Mouse (Mus musculus) MEL (cell line): ENCODE measurements around the gene Klhl42.

Experiments used
- CHD2 ChIP-seq: IDR thresholded peaks from 2 replicates; pipeline ENCODE4 v1.6.1; 2011; ENCODE audit warnings: low read length, improper control_type of control experiment
- CTCF ChIP-seq, 3 experiments: IDR thresholded peaks in 2 of 3; conservative IDR thresholded peaks in 1 of 3; 2 replicates each; pipeline ENCODE4 v1.5.1; 2011 to 2012; ENCODE audit warnings: low read length in 3 of 3, low read depth in 2 of 3, mild to moderate bottlenecking in 2 of 3, improper control_type of control experiment in 1 of 3, inconsistent platforms in 1 of 3, mixed read lengths in 1 of 3, moderate library complexity in 1 of 3; ENCODE audit not compliant: control insufficient read depth in 1 of 3, insufficient read depth in 1 of 3, poor library complexity in 1 of 3, severe bottlenecking in 1 of 3
- EP300 ChIP-seq, 2 experiments: IDR thresholded peaks; 2 replicates each; pipeline ENCODE4 v1.6.1; 2011; ENCODE audit warnings: improper control_type of control experiment in 2 of 2, low read length in 2 of 2, low read depth in 1 of 2, mild to moderate bottlenecking in 1 of 2
- KAT2A ChIP-seq: conservative IDR thresholded peaks from 2 replicates; pipeline ENCODE4 v1.6.1; 2012; ENCODE audit warnings: low read depth, low read length, improper control_type of control experiment, inconsistent platforms
- MXI1 ChIP-seq: IDR thresholded peaks from 2 replicates; pipeline ENCODE4 v1.6.1; 2011; ENCODE audit warnings: mild to moderate bottlenecking, low read depth, low read length, improper control_type of control experiment
- NELFE ChIP-seq: IDR thresholded peaks from 2 replicates; pipeline ENCODE4 v1.6.1; 2011; ENCODE audit warnings: low read depth, low read length, improper control_type of control experiment
- POLR2A ChIP-seq, 2 experiments: IDR thresholded peaks; 2 replicates each; pipeline ENCODE4 v1.6.1; 2011 to 2012; ENCODE audit warnings: low read length in 2 of 2, mild to moderate bottlenecking in 2 of 2, control low read depth in 1 of 2, improper control_type of control experiment in 1 of 2, low read depth in 1 of 2, moderate library complexity in 1 of 2; ENCODE audit not compliant: control insufficient read depth in 1 of 2, insufficient read depth in 1 of 2, poor library complexity in 1 of 2
- RCOR1 ChIP-seq: IDR thresholded peaks from 2 replicates; pipeline ENCODE4 v1.6.1; 2012; ENCODE audit warnings: low read depth, mild to moderate bottlenecking, inconsistent platforms, low read length, improper control_type of control experiment
- UBTF ChIP-seq: IDR thresholded peaks from 2 replicates; pipeline ENCODE4 v1.6.1; 2012; ENCODE audit warnings: low read depth, mild to moderate bottlenecking, inconsistent platforms, low read length, improper control_type of control experiment, moderate library complexity, borderline replicate concordance; ENCODE audit not compliant: insufficient read depth
- USF1 ChIP-seq: IDR thresholded peaks from 2 replicates; pipeline ENCODE4 v1.6.1; 2014; ENCODE audit warnings: low read depth, mild to moderate bottlenecking, inconsistent platforms, low read length, improper control_type of control experiment, moderate library complexity
- USF2 ChIP-seq, 2 experiments: IDR thresholded peaks; 2 replicates each; pipeline ENCODE4 v1.6.1; 2011 to 2012; ENCODE audit warnings: improper control_type of control experiment in 2 of 2, low read length in 2 of 2, borderline replicate concordance in 1 of 2, inconsistent platforms in 1 of 2, low read depth in 1 of 2, mild to moderate bottlenecking in 1 of 2; ENCODE audit not compliant: insufficient read depth in 1 of 2
- ZNF384 ChIP-seq: IDR thresholded peaks from 2 replicates; pipeline ENCODE4 v1.6.1; 2012; ENCODE audit warnings: low read depth, mild to moderate bottlenecking, inconsistent platforms, low read length, improper control_type of control experiment

GRCm38 (mm10) chr6:147052440-147052839 lies 38.7 kb upstream of the Klhl42 start:
- TF ChIP-seq USF2 (IDR thresholded peaks at IDR 0.05; ENCODE audit: borderline replicate concordance in 1 of 2, insufficient read depth in 1 of 2, low read depth in 1 of 2, low read length in 2 of 2) (no peak), ZNF384 (no peak), POLR2A (IDR thresholded peaks at IDR 0.05; ENCODE audit: control insufficient read depth in 1 of 2, insufficient read depth in 1 of 2, low read depth in 1 of 2, low read length in 2 of 2, poor library complexity in 1 of 2) (no peak), CHD2 (no peak), UBTF (no peak), CTCF (IDR thresholded peaks at IDR 0.05 in 2 of 3, conservative IDR thresholded peaks at IDR 0.05 in 1 of 3; ENCODE audit: control insufficient read depth in 1 of 3, insufficient read depth in 1 of 3, low read depth in 2 of 3, low read length in 3 of 3, poor library complexity in 1 of 3, severe bottlenecking in 1 of 3) (no peak), EP300 (IDR thresholded peaks at IDR 0.05; ENCODE audit: low read depth in 1 of 2, low read length in 2 of 2) (no peak), NELFE (no peak), USF1 (no peak), RCOR1 (no peak), KAT2A (no peak), MXI1 (no peak)
